Mouse (Mus musculus) forebrain, embryonic 16.5 days (tissue): ENCODE measurements around the gene Cdh10. TPM values are rescaled to one million over a fixed set of nuclear protein-coding genes. Genes with fewer than 3 reads are reported as not detected.

ENCODE experiments used
- ATAC-seq: fragments of 200-750 bp; cut with Nextera tagmentation; 2 replicates; pipeline ENCODE4 v1.8.0; 2017; ENCODE audit warnings: mild to moderate bottlenecking, moderate library complexity
- H3K27ac ChIP-seq: fragments of 300-500 bp; sonication (generic); 2 replicates; pipeline ENCODE4 v1.5.1; 2014; ENCODE audit warnings: low read length, control low read depth
- H3K27me3 ChIP-seq: fragments of 300-500 bp; sonication (generic); replicated peaks from 2 replicates; pipeline ENCODE4 v1.6.1; 2014; ENCODE audit warnings: low read length; ENCODE audit not compliant: control insufficient read depth, insufficient read depth
- H3K36me3 ChIP-seq: fragments of 300-500 bp; sonication (generic); 2 replicates; pipeline ENCODE4 v1.6.1; 2014; ENCODE audit not compliant: control insufficient read depth, insufficient read depth
- H3K4me1 ChIP-seq: fragments of 300-500 bp; sonication (generic); replicated peaks from 2 replicates; pipeline ENCODE4 v1.6.1; 2014; ENCODE audit warnings: low read length; ENCODE audit not compliant: control insufficient read depth, insufficient read depth
- H3K4me2 ChIP-seq: fragments of 300-500 bp; sonication (generic); 2 replicates; pipeline ENCODE4 v1.6.1; 2014; ENCODE audit warnings: mild to moderate bottlenecking, low read length, control low read depth
- H3K4me3 ChIP-seq: fragments of 300-500 bp; sonication (generic); replicated peaks from 2 replicates; pipeline ENCODE4 v1.5.1; 2014; ENCODE audit warnings: mild to moderate bottlenecking, low read length, control low read depth
- H3K9ac ChIP-seq: fragments of 300-500 bp; sonication (generic); replicated peaks from 2 replicates; pipeline ENCODE4 v1.6.1; 2014; ENCODE audit warnings: low read depth, low read length, control low read depth
- H3K9me3 ChIP-seq: fragments of 300-500 bp; sonication (generic); 2 replicates; pipeline ENCODE4 v1.6.1; 2016; ENCODE audit warnings: low read length; ENCODE audit not compliant: control insufficient read depth
- WGBS: fragments of 180-500 bp; shearing (Covaris S2); extraction: QIAGEN DNeasy Blood & Tissue Kit; methylation state at CpG from one replicate; pipeline ENCODE4 v1.1.7; 2014; 5-methylcytosine and 5-hydroxymethylcytosine counted together
- polyA plus RNA-seq: library from polyadenylated mRNA; unstranded; fragments of >200 nt; fragmentation: Nextera tagmentation; extraction: Ambion mirVana; gene quantifications from 2 replicates; pipeline ENCODE4 v1.2.1, GENCODE M21; 2015

Gene Cdh10
- 23.7 and 24.3 TPM in 2 replicates for polyA plus RNA-seq

GRCm38 (mm10) chr15:18818185-18818973 is at the start of gene Cdh10:
Cdh10 (plus strand) TSS chr15:18818947.
- Histone ChIP-seq H3K27me3 (no peaks in the 10 kb centered on the region), H3K4me2 (peak within 1 kb of the TSS; percentile 51), H3K36me3 (no peaks in the 10 kb centered on the region), H3K9me3 (no peaks in the 10 kb centered on the region), H3K9ac (peak within 1 kb of the TSS; percentile 55), H3K4me1 (peaks cover 7% of the 10 kb centered on the region), H3K27ac (peak within 1 kb of the TSS; percentile 41), H3K4me3 (peak within 1 kb of the TSS; percentile 45)
- peak; percentile 94 for ATAC-seq
- WGBS = under 1% methylated on average over 24 of the region's 24 CpGs

GRCm38 (mm10) chr15:18809148-18809827 is 9.5 kb upstream of the Cdh10 start:
- no peaks in the 10 kb centered on the region for H3K36me3 ChIP-seq
- H3K27ac ChIP-seq = no peak overlapping the region
- H3K27me3 ChIP-seq = no peaks in the 10 kb centered on the region
- no peak overlapping the region for H3K4me2 ChIP-seq
- 54% methylated on average over 4 of the region's 4 CpGs for WGBS
- H3K9ac ChIP-seq = no peak overlapping the region
- no peak for ATAC-seq
- no peak overlapping the region for H3K4me3 ChIP-seq
- no peaks in the 10 kb centered on the region for H3K4me1 ChIP-seq
- H3K9me3 ChIP-seq = no peaks in the 10 kb centered on the region

GRCm38 (mm10) chr15:18817707-18818106 is 1.0 kb upstream of the Cdh10 start:
- no peaks in the 10 kb centered on the region for H3K9me3 ChIP-seq
- no peak for ATAC-seq
- WGBS = 70% methylated on average over 3 of the region's 3 CpGs

GRCm38 (mm10) chr15:18820226-18820625 is 1.5 kb downstream of the Cdh10 start:
- ATAC-seq = peak; percentile 41
- WGBS = 2% methylated on average over 3 of the region's 3 CpGs

More at GRCm38 (mm10) chr15:18817707-18818106, 1.0 kb upstream of the Cdh10 start:
- H3K36me3 ChIP-seq = no peaks in the 10 kb centered on the region
- H3K4me3 ChIP-seq = no peak overlapping the region
- no peak overlapping the region for H3K9ac ChIP-seq
- H3K27me3 ChIP-seq = no peaks in the 10 kb centered on the region
- H3K4me2 ChIP-seq = no peak overlapping the region
- H3K27ac ChIP-seq = no peak overlapping the region
- peaks cover 7% of the 10 kb centered on the region for H3K4me1 ChIP-seq

GRCm38 (mm10) chr15:18821114-18821756 is 2.5 kb downstream of the Cdh10 start:
- ATAC-seq = peak; percentile 59
- Histone ChIP-seq H3K4me3 (peak overlapping the region; percentile 45), H3K4me2 (peak overlapping the region; percentile 51), H3K9ac (no peak overlapping the region), H3K9me3 (no peaks in the 10 kb centered on the region), H3K4me1 (peaks cover 7% of the 10 kb centered on the region), H3K36me3 (no peaks in the 10 kb centered on the region), H3K27me3 (no peaks in the 10 kb centered on the region), H3K27ac (no peak overlapping the region; the same call in 1 of the 2 replicates)
- WGBS = 22% methylated on average over 10 of the region's 10 CpGs

More at GRCm38 (mm10) chr15:18820226-18820625, 1.5 kb downstream of the Cdh10 start:
- peak overlapping the region; percentile 42; the same call in 1 of the 2 replicates for H3K9ac ChIP-seq
- H3K4me2 ChIP-seq = peak overlapping the region; percentile 51
- H3K9me3 ChIP-seq = no peaks in the 10 kb centered on the region
- H3K36me3 ChIP-seq = no peaks in the 10 kb centered on the region
- H3K27ac ChIP-seq = peak overlapping the region; percentile 77
- peak overlapping the region; percentile 45 for H3K4me3 ChIP-seq
- H3K4me1 ChIP-seq = peaks cover 7% of the 10 kb centered on the region
- H3K27me3 ChIP-seq = no peaks in the 10 kb centered on the region

GRCm38 (mm10) chr15:18823420-18823819 is 4.7 kb downstream of the Cdh10 start:
- H3K9me3 ChIP-seq = no peaks in the 10 kb centered on the region

GRCm38 (mm10) chr15:18832263-18832662 is 13.5 kb downstream of the Cdh10 start:
- Histone ChIP-seq H3K27ac (no peak overlapping the region), H3K27me3 (no peaks in the 10 kb centered on the region), H3K4me3 (no peak overlapping the region), H3K4me2 (no peak overlapping the region), H3K36me3 (no peaks in the 10 kb centered on the region), H3K9ac (no peak overlapping the region), H3K9me3 (no peaks in the 10 kb centered on the region), H3K4me1 (0 out of 2 replicates have a peak, but pooled peaks cover 3% of the 10 kb centered on the region)
- 20% methylated on average over 4 of the region's 4 CpGs for WGBS
- ATAC-seq = peak; percentile 55; the same call in 1 of the 2 replicates

More at GRCm38 (mm10) chr15:18823420-18823819, 4.7 kb downstream of the Cdh10 start:
- no peaks in the 10 kb centered on the region for H3K27me3 ChIP-seq
- no peak overlapping the region for H3K9ac ChIP-seq
- 86% methylated on average over 2 of the region's 2 CpGs for WGBS
- ATAC-seq = no peak
- peak overlapping the region; percentile 16; the same call in 1 of the 2 replicates for H3K4me2 ChIP-seq
- H3K36me3 ChIP-seq = no peaks in the 10 kb centered on the region
- no peak overlapping the region for H3K27ac ChIP-seq
- H3K4me1 ChIP-seq = peaks cover 7% of the 10 kb centered on the region
- no peak overlapping the region for H3K4me3 ChIP-seq

- H3K9me3 ChIP-seq = no peaks in the 10 kb centered on the region
- no peaks in the 10 kb centered on the region for H3K27me3 ChIP-seq
- ATAC-seq = no peak
- H3K4me3 ChIP-seq = no peak overlapping the region
- no peak overlapping the region for H3K4me2 ChIP-seq
- WGBS = 93% methylated on average over 2 of the region's 2 CpGs
- H3K9ac ChIP-seq = no peak overlapping the region
- no peaks in the 10 kb centered on the region for H3K36me3 ChIP-seq
- H3K4me1 ChIP-seq = peaks cover 6% of the 10 kb centered on the region; the same call in 1 of the 2 replicates
- no peak overlapping the region for H3K27ac ChIP-seq
Observed at GRCm38 (mm10) chr15:18841769-18842168, 23.0 kb downstream of the Cdh10 start.

- Histone ChIP-seq H3K4me2 (no peak overlapping the region), H3K27ac (no peak overlapping the region; the same call in 1 of the 2 replicates)
- WGBS = 59% methylated on average over 5 of the region's 5 CpGs
Observed at GRCm38 (mm10) chr15:18844807-18845206, 26.1 kb downstream of the Cdh10 start.

More at GRCm38 (mm10) chr15:18844807-18845206, 26.1 kb downstream of the Cdh10 start:
- no peak overlapping the region for H3K4me3 ChIP-seq
- H3K4me1 ChIP-seq = peaks cover 6% of the 10 kb centered on the region; the same call in 1 of the 2 replicates
- H3K27me3 ChIP-seq = no peaks in the 10 kb centered on the region
- no peak overlapping the region for H3K9ac ChIP-seq
- ATAC-seq = no peak
- peaks cover 3% of the 10 kb centered on the region; the same call in 1 of the 2 replicates for H3K36me3 ChIP-seq
- H3K9me3 ChIP-seq = no peaks in the 10 kb centered on the region
